Mouse (Mus musculus): ENCODE data around the gene Fdxacb1.

Gene Fdxacb1

GRCm38 (mm10) chr9:50768107-50769002 is at the start of gene Fdxacb1:
TSS of gene Fdxacb1 (plus strand) at chr9:50768236.
- peak; percentile 97 for DNase-seq (ENCODE audit: low read depth, low spot score)

- DNase-seq (ENCODE audit: low read depth, low spot score) = no peak
Observed at GRCm38 (mm10) chr9:50718878-50719277, 49.2 kb upstream of the Fdxacb1 start.

GRCm38 (mm10) chr9:50721061-50721460 is 47.0 kb upstream of the Fdxacb1 start:
- DNase-seq (ENCODE audit: low read depth, low spot score) = no peak

GRCm38 (mm10) chr9:50722451-50722911 is 45.6 kb upstream of the Fdxacb1 start:
- no peak for DNase-seq (ENCODE audit: low read depth, low spot score)

GRCm38 (mm10) chr9:50723406-50723805 is 44.6 kb upstream of the Fdxacb1 start:
- no peak for DNase-seq (ENCODE audit: low read depth, low spot score)

- no peak for DNase-seq (ENCODE audit: low read depth, low spot score)
Observed at GRCm38 (mm10) chr9:50724147-50724546, 43.9 kb upstream of the Fdxacb1 start.

GRCm38 (mm10) chr9:50724661-50725330 is 43.2 kb upstream of the Fdxacb1 start:
- DNase-seq (ENCODE audit: low read depth, low spot score) = no peak

GRCm38 (mm10) chr9:50725921-50726590 is 42.0 kb upstream of the Fdxacb1 start:
- DNase-seq (ENCODE audit: low read depth, low spot score) = no peak

- no peak for DNase-seq (ENCODE audit: low read depth, low spot score)
Observed at GRCm38 (mm10) chr9:50727171-50727924, 40.7 kb upstream of the Fdxacb1 start.

GRCm38 (mm10) chr9:50727925-50728651 is 39.9 kb upstream of the Fdxacb1 start:
- no peak for DNase-seq (ENCODE audit: low read depth, low spot score)

GRCm38 (mm10) chr9:50729600-50729999 is 38.4 kb upstream of the Fdxacb1 start:
- DNase-seq (ENCODE audit: low read depth, low spot score) = peak; percentile 8

GRCm38 (mm10) chr9:50732560-50732959 is 35.5 kb upstream of the Fdxacb1 start:
- DNase-seq (ENCODE audit: low read depth, low spot score) = no peak

GRCm38 (mm10) chr9:50734989-50735388 is 33.0 kb upstream of the Fdxacb1 start:
- DNase-seq (ENCODE audit: low read depth, low spot score) = peak; percentile 62

GRCm38 (mm10) chr9:50738914-50739870 is 28.8 kb upstream of the Fdxacb1 start, which contains the start of gene Dixdc1:
TSS of gene Dixdc1 (minus strand) at chr9:50739517.
- peak; percentile 87 for DNase-seq (ENCODE audit: low read depth, low spot score)

GRCm38 (mm10) chr9:50740867-50741784 is 26.9 kb upstream of the Fdxacb1 start:
- DNase-seq (ENCODE audit: low read depth, low spot score) = no peak

- no peak for DNase-seq (ENCODE audit: low read depth, low spot score)
Observed at GRCm38 (mm10) chr9:50742261-50742660, 25.8 kb upstream of the Fdxacb1 start.

GRCm38 (mm10) chr9:50742744-50743143 is 25.3 kb upstream of the Fdxacb1 start:
- DNase-seq (ENCODE audit: low read depth, low spot score) = no peak

GRCm38 (mm10) chr9:50745806-50746205 is 22.2 kb upstream of the Fdxacb1 start:
- no peak for DNase-seq (ENCODE audit: low read depth, low spot score)

Data from A20 (cell line).